Mouse (Mus musculus): Measurements from ENCODE around the gene Kremen2. TPM values are rescaled to one million over a fixed set of nuclear protein-coding genes. Genes with fewer than 3 reads are reported as not detected.

Kremen2 gene
- polyA plus RNA-seq, 1 experiment: 0.88 TPM

DNA sequence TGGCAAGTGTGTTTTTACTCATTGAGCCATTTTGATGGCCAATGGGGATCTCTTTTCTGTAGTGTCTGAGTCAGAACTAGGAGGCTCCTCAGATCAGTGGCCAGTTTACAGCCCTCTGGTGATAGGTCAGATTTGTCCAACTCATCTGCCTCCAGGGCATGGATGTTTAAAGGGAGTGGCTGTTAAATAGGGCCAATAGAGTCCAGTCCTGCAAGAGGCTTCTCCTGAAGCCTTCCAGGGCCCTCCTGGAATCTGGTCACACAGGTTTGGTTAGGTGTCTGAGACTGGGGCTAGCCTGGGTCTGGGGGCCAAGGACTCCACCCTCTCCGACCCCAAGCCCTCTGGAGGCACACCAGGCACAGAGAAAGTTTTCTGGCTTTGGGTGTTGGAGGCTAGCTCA lies 51.1 kb downstream of the Kremen2 start:
- no peaks in the 10 kb centered on the region for H3K27me3 ChIP-seq (ENCODE audit: control insufficient read depth, insufficient read depth, insufficient read length)
- no peaks in the 10 kb centered on the region for H3K36me3 ChIP-seq (ENCODE audit: control insufficient read depth, insufficient read depth)
- no peak overlapping the region for H3K4me3 ChIP-seq
- H3K4me2 ChIP-seq (ENCODE audit: low read depth): peak overlapping the region; percentile 27
- H3K79me2 ChIP-seq (ENCODE audit: control insufficient read depth, insufficient read depth): no peaks in the 10 kb centered on the region
- TF ChIP-seq TCF12 (IDR thresholded peaks at IDR 0.05; ENCODE audit: insufficient read depth, poor library complexity, severe bottlenecking) (no peak), POLR2A (IDR thresholded peaks at IDR 0.05; ENCODE audit: insufficient read length, low read depth) (no peak), MYOG (IDR thresholded peaks at IDR 0.05; ENCODE audit: control insufficient read depth in 1 of 3, insufficient read depth in 1 of 3, insufficient read length in 2 of 3, low read depth in 2 of 3) (no peak), POLR2AphosphoS2 (IDR thresholded peaks at IDR 0.05; ENCODE audit: insufficient read length, low read depth) (no peak), TCF3 (IDR thresholded peaks at IDR 0.05; ENCODE audit: insufficient read length, low read depth) (no peak), REST (IDR thresholded peaks at IDR 0.05; ENCODE audit: insufficient read depth, insufficient read length) (no peak), SRF (IDR thresholded peaks at IDR 0.05; ENCODE audit: control insufficient read depth, insufficient read length, low read depth) (no peak), USF1 (IDR thresholded peaks at IDR 0.05; ENCODE audit: low read depth) (no peak), MAX (IDR thresholded peaks at IDR 0.05; ENCODE audit: low read depth) (no peak), MYOD1 (IDR thresholded peaks at IDR 0.05; ENCODE audit: control insufficient read depth in 1 of 3, insufficient read length in 2 of 3, low read depth in 2 of 3) (no peak), E2F4 (IDR thresholded peaks at IDR 0.05; ENCODE audit: insufficient read depth) (no peak)
- no peak overlapping the region for H3ac ChIP-seq (ENCODE audit: control insufficient read depth, insufficient read length)

Other genes starting within 250 kb of the Kremen2 start
- gene Zfp213, start 181.6 kb downstream of the Kremen2 start, polyA plus RNA-seq (2012; fragmentation: generic; extraction: Trizol): 9.9 TPM
- 5.1 TPM for gene Zfp13, start 146.3 kb downstream of the Kremen2 start, polyA plus RNA-seq (2012; fragmentation: generic; extraction: Trizol)
- gene Zscan10, start 145.0 kb downstream of the Kremen2 start, polyA plus RNA-seq (2012; fragmentation: generic; extraction: Trizol): 0.02 TPM
- not detected for gene Mmp25, start 100.6 kb downstream of the Kremen2 start, polyA plus RNA-seq (2012; fragmentation: generic; extraction: Trizol)
- gene Bicdl2, start 85.3 kb downstream of the Kremen2 start, polyA plus RNA-seq (2012; fragmentation: generic; extraction: Trizol): 0.14 TPM
- gene Hcfc1r1, start 72.2 kb downstream of the Kremen2 start, polyA plus RNA-seq (2012; fragmentation: generic; extraction: Trizol): 199 TPM
- gene Thoc6, start 72.0 kb downstream of the Kremen2 start, polyA plus RNA-seq (2012; fragmentation: generic; extraction: Trizol): 30.1 TPM
- 328 TPM for gene Tnfrsf12a, start 68.4 kb downstream of the Kremen2 start, polyA plus RNA-seq (2012; fragmentation: generic; extraction: Trizol)
- gene Cldn6, start 66.6 kb downstream of the Kremen2 start, polyA plus RNA-seq (2012; fragmentation: generic; extraction: Trizol): not detected
- gene Cldn9, start 61.8 kb downstream of the Kremen2 start, polyA plus RNA-seq (2012; fragmentation: generic; extraction: Trizol): 0.24 TPM
- 0.40 TPM for gene 1520401A03Rik, start 23.1 kb downstream of the Kremen2 start, polyA plus RNA-seq (2012; fragmentation: generic; extraction: Trizol)
- gene Pkmyt1, start 19.5 kb downstream of the Kremen2 start, polyA plus RNA-seq (2012; fragmentation: generic; extraction: Trizol): 11.5 TPM
- gene Paqr4, start 5.0 kb downstream of the Kremen2 start, polyA plus RNA-seq (2012; fragmentation: generic; extraction: Trizol): 15.4 TPM
- 43.5 TPM for gene Flywch1, start 25.8 kb upstream of the Kremen2 start, polyA plus RNA-seq (2012; fragmentation: generic; extraction: Trizol)
- 0.42 TPM for gene Flywch2, start 40.2 kb upstream of the Kremen2 start, polyA plus RNA-seq (2012; fragmentation: generic; extraction: Trizol)
- gene Srrm2, start 44.7 kb upstream of the Kremen2 start, polyA plus RNA-seq (2012; fragmentation: generic; extraction: Trizol): 58.2 TPM
- gene Elob, start 83.3 kb upstream of the Kremen2 start, polyA plus RNA-seq (2012; fragmentation: generic; extraction: Trizol): 986 TPM
- gene Prss33, start 90.2 kb upstream of the Kremen2 start, polyA plus RNA-seq (2012; fragmentation: generic; extraction: Trizol): not detected
- gene Prss32, start 98.0 kb upstream of the Kremen2 start, polyA plus RNA-seq (2012; fragmentation: generic; extraction: Trizol): 0.04 TPM
- 0.05 TPM for gene Prss41, start 98.3 kb upstream of the Kremen2 start, polyA plus RNA-seq (2012; fragmentation: generic; extraction: Trizol)
- gene Prss21, start 122.2 kb upstream of the Kremen2 start, polyA plus RNA-seq (2012; fragmentation: generic; extraction: Trizol): not detected
- not detected for gene Dcpp1, start 135.0 kb upstream of the Kremen2 start, polyA plus RNA-seq (2012; fragmentation: generic; extraction: Trizol)
- not detected for gene Dcpp2, start 135.0 kb upstream of the Kremen2 start, polyA plus RNA-seq (2012; fragmentation: generic; extraction: Trizol)
- not detected for gene Dcpp3, start 171.6 kb upstream of the Kremen2 start, polyA plus RNA-seq (2012; fragmentation: generic; extraction: Trizol)
- not detected for gene Sbp, start 195.8 kb upstream of the Kremen2 start, polyA plus RNA-seq (2012; fragmentation: generic; extraction: Trizol)
- not detected for gene Sbpl, start 209.4 kb upstream of the Kremen2 start, polyA plus RNA-seq (2012; fragmentation: generic; extraction: Trizol)
- gene Prss30, start 234.7 kb upstream of the Kremen2 start, polyA plus RNA-seq (2012; fragmentation: generic; extraction: Trizol): 0.06 TPM